Mouse (Mus musculus) CH12.LX (cell line): ENCODE data around the gene Slc7a15.

Experiments
- BHLHE40 ChIP-seq: IDR thresholded peaks from 2 replicates; pipeline ENCODE4 v1.6.1; 2011; ENCODE audit warnings: mild to moderate bottlenecking, low read depth, low read length, improper control_type of control experiment
- CHD2 ChIP-seq: IDR thresholded peaks from 2 replicates; pipeline ENCODE4 v1.6.1; 2011; ENCODE audit warnings: low read length, improper control_type of control experiment
- CTCF ChIP-seq, 2 experiments: IDR thresholded peaks in 1 of 2; conservative IDR thresholded peaks in 1 of 2; 2 replicates each; pipeline ENCODE4 v1.5.1; 2011 to 2012; ENCODE audit warnings: low read depth in 2 of 2, low read length in 2 of 2, improper control_type of control experiment in 1 of 2, inconsistent platforms in 1 of 2, mild to moderate bottlenecking in 1 of 2, moderate library complexity in 1 of 2
- E2F4 ChIP-seq: IDR thresholded peaks from 2 replicates; pipeline ENCODE4 v1.6.1; 2011; ENCODE audit warnings: low read depth, low read length, improper control_type of control experiment; ENCODE audit not compliant: insufficient replicate concordance
- EP300 ChIP-seq: IDR thresholded peaks from 2 replicates; pipeline ENCODE4 v1.6.1; 2011; ENCODE audit warnings: low read length, improper control_type of control experiment
- IRF4 ChIP-seq: IDR thresholded peaks from 2 replicates; pipeline ENCODE4 v1.6.1; 2014; ENCODE audit warnings: low read depth, mild to moderate bottlenecking, inconsistent platforms, low read length, improper control_type of control experiment
- MAFK ChIP-seq: IDR thresholded peaks from 2 replicates; pipeline ENCODE4 v1.6.1; 2011; ENCODE audit warnings: low read length, improper control_type of control experiment; ENCODE audit not compliant: insufficient replicate concordance
- NRF1 ChIP-seq: IDR thresholded peaks from 2 replicates; pipeline ENCODE4 v1.6.1; 2014; ENCODE audit warnings: low read depth, mild to moderate bottlenecking, inconsistent platforms, low read length, improper control_type of control experiment, moderate library complexity
- POLR2A ChIP-seq: IDR thresholded peaks from 2 replicates; pipeline ENCODE4 v1.6.1; 2011; ENCODE audit warnings: low read depth, mild to moderate bottlenecking, improper control_type of control experiment, low read length
- POLR2AphosphoS2 ChIP-seq: IDR thresholded peaks from 2 replicates; pipeline ENCODE4 v1.6.1; 2011; ENCODE audit warnings: low read depth, low read length, improper control_type of control experiment
- RCOR1 ChIP-seq: conservative IDR thresholded peaks from 2 replicates; pipeline ENCODE4 v1.6.1; 2012; ENCODE audit warnings: low read depth, mild to moderate bottlenecking, inconsistent platforms, low read length, improper control_type of control experiment
- ZC3H11A ChIP-seq: IDR thresholded peaks from 2 replicates; pipeline ENCODE4 v1.6.1; 2012; ENCODE audit warnings: low read depth, mild to moderate bottlenecking, inconsistent platforms, low read length, improper control_type of control experiment
- ZKSCAN1 ChIP-seq: IDR thresholded peaks from 2 replicates; pipeline ENCODE4 v1.6.1; 2012; ENCODE audit warnings: low read depth, inconsistent platforms, low read length, improper control_type of control experiment, borderline replicate concordance

DNA sequence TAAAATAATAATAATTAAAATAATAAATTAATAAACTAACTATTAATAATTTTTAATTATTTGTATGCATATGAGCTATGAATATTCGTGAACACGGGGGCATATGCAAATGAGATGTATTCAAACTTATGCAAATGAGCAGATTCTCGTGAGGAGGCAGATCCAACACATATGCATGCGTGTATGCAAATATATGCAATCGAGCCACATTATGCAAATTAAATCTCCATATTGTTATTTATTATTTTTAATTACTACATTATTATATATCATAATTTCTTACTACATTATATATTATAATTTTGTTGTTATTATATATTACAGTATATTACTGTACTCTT, 21.8 kb upstream of the Slc7a15 start:
- no peak for TF ChIP-seq NRF1
- no peak for TF ChIP-seq BHLHE40
- TF ChIP-seq ZKSCAN1, result no peak
- TF ChIP-seq IRF4, result no peak
- no peak for TF ChIP-seq POLR2A
- no peak for TF ChIP-seq CTCF (conservative IDR thresholded peaks at IDR 0.05 in 1 of 2, IDR thresholded peaks at IDR 0.05 in 1 of 2; ENCODE audit: low read depth in 2 of 2, low read length in 2 of 2)
- TF ChIP-seq EP300, result no peak
- TF ChIP-seq CHD2, result no peak
- no peak for TF ChIP-seq E2F4
- TF ChIP-seq MAFK, result no peak
- no peak for TF ChIP-seq RCOR1
- no peak for TF ChIP-seq ZC3H11A
- no peak for TF ChIP-seq POLR2AphosphoS2
